In genomic region chr5:96209916-96210583, GRCm38 (mm10) we compare ENCODE assay signal across 8 mouse cellular contexts. TPM values are rescaled to one million over a fixed set of nuclear protein-coding genes. Genes with fewer than 3 reads are reported as not detected.
DNase-seq lines count a peak whose midpoint lies in the region; ATAC-seq and TF ChIP-seq lines count a peak whose summit lies in the region.

No protein-coding gene starts in this region.

- TF ChIP-seq POLR2A in bone marrow macrophage, adult 2 months (IDR thresholded peaks at IDR 0.05; ENCODE audit: borderline replicate concordance, low read depth, low read length), result peak; percentile 88; the same call in 1 of the 2 replicates
- TF ChIP-seq POLR2A in embryonic fibroblast, embryonic 13.5 days (IDR thresholded peaks at IDR 0.05; ENCODE audit: low read depth, low read length), result peak; percentile 88

- H3K9me3 ChIP-seq in kidney, embryonic 14.5 days (ENCODE audit: control insufficient read depth, low read length), result no peaks in the 10 kb centered on the region
- no peaks in the 10 kb centered on the region for H3K9me3 ChIP-seq in limb, embryonic 15.5 days

- H3K4me1 ChIP-seq in bone marrow macrophage, adult 2 months (ENCODE audit: control insufficient read depth, insufficient read depth, low read length), result peaks cover 26% of the 10 kb centered on the region
- H3K4me1 ChIP-seq in embryonic fibroblast, embryonic 13.5 days (ENCODE audit: control insufficient read depth, insufficient read depth, low read length), result peaks cover 4% of the 10 kb centered on the region; the same call in 1 of the 2 replicates
- peaks cover 15% of the 10 kb centered on the region for H3K4me1 ChIP-seq in kidney, embryonic 14.5 days (ENCODE audit: control insufficient read depth, insufficient read depth, low read length)
- peaks cover 7% of the 10 kb centered on the region for H3K4me1 ChIP-seq in limb, embryonic 15.5 days

- ATAC-seq in kidney, embryonic 14.5 days (ENCODE audit: low FRiP score, low TSS enrichment), result peak; percentile 95
- peak; percentile 90 for ATAC-seq in limb, embryonic 15.5 days (ENCODE audit: insufficient number of reproducible peaks, low FRiP score, low TSS enrichment, low read depth)

- peak overlapping the region; percentile 73 for H3K9ac ChIP-seq in kidney, embryonic 14.5 days (ENCODE audit: low read depth, low read length)
- peak overlapping the region; percentile 61 for H3K9ac ChIP-seq in limb, embryonic 15.5 days

- DNase-seq in A20 (ENCODE audit: low read depth, low spot score), result peak; percentile 96
- DNase-seq in heart, adult 9 months (ENCODE audit: low spot score in 2 of 2), result peak; percentile 90 to 94
- DNase-seq in monocyte, adult 2 months (ENCODE audit: low read depth in 1 of 2, low spot score in 2 of 2), result peak; percentile 84 to 91
- peak; percentile 90 to 92 for DNase-seq in spleen, postnatal 36 days (ENCODE audit: low spot score in 2 of 2)

- H3K27me3 ChIP-seq in kidney, embryonic 14.5 days (ENCODE audit: control insufficient read depth, insufficient read depth, low read length), result no peaks in the 10 kb centered on the region
- H3K27me3 ChIP-seq in limb, embryonic 15.5 days, result no peaks in the 10 kb centered on the region

- peak overlapping the region; percentile 78 for H3K4me2 ChIP-seq in kidney, embryonic 14.5 days (replicated peaks; ENCODE audit: low read depth, low read length)
- H3K4me2 ChIP-seq in limb, embryonic 15.5 days, result peak overlapping the region; percentile 63

- WGBS in kidney, embryonic 14.5 days, result under 1% methylated on average over 35 of the region's 35 CpGs
- under 1% methylated on average over 35 of the region's 35 CpGs for WGBS in limb, embryonic 15.5 days

- peak overlapping the region; percentile 78 for H3K27ac ChIP-seq in bone marrow macrophage, adult 2 months (ENCODE audit: insufficient read depth, low read depth, low read length)
- H3K27ac ChIP-seq in embryonic fibroblast, embryonic 13.5 days (ENCODE audit: insufficient read depth, low read length), result peak overlapping the region; percentile 65
- peak overlapping the region; percentile 85 for H3K27ac ChIP-seq in kidney, embryonic 14.5 days (ENCODE audit: low read depth, low read length)
- H3K27ac ChIP-seq in limb, embryonic 15.5 days, result peak overlapping the region; percentile 89

- peaks cover 8% of the 10 kb centered on the region for H3K36me3 ChIP-seq in kidney, embryonic 14.5 days (ENCODE audit: control insufficient read depth, insufficient read depth, low read length)
- H3K36me3 ChIP-seq in limb, embryonic 15.5 days, result peaks cover 10% of the 10 kb centered on the region

- TF ChIP-seq CTCF in bone marrow macrophage, adult 2 months (IDR thresholded peaks at IDR 0.05; ENCODE audit: low read depth, low read length), result no peak
- no peak for TF ChIP-seq CTCF in embryonic fibroblast, embryonic 13.5 days (IDR thresholded peaks at IDR 0.05; ENCODE audit: borderline replicate concordance, insufficient read depth, low read length)

- H3K4me3 ChIP-seq in bone marrow macrophage, adult 2 months (ENCODE audit: insufficient read depth, low read length), result peak overlapping the region; percentile 66
- peak overlapping the region; percentile 95 for H3K4me3 ChIP-seq in embryonic fibroblast, embryonic 13.5 days (ENCODE audit: insufficient read depth, low read length)
- H3K4me3 ChIP-seq in kidney, embryonic 14.5 days (ENCODE audit: low read length), result peak overlapping the region; percentile 92
- H3K4me3 ChIP-seq in limb, embryonic 15.5 days, result peak overlapping the region; percentile 75

RNA-seq across cellular contexts. Expression of gene Mrpl1, which starts 0.8 kb away (rescaled TPM):
- polyA plus RNA-seq in bone marrow macrophage, adult 2 months (2012; ENCODE audit: insufficient read depth, insufficient read length, missing spikeins), result 13.0 and 15.8 TPM in 2 replicates
- polyA plus RNA-seq in embryonic fibroblast, embryonic 13.5 days (2011; ENCODE audit: insufficient read length, low read depth, missing spikeins), result 14.4 TPM in 2 replicates
- polyA plus RNA-seq in kidney, embryonic 14.5 days (2014; fragmentation: Nextera tagmentation; extraction: Ambion mirVana), result 29.7 and 32.6 TPM in 2 replicates
- 18.9 and 19.0 TPM in 2 replicates for polyA plus RNA-seq in limb, embryonic 15.5 days (2015; fragmentation: Nextera tagmentation; extraction: Ambion mirVana)

RNA-seq across cellular contexts. Expression of gene Cnot6l, which starts 46.1 kb away (rescaled TPM):
- 52.3 and 54.2 TPM in 2 replicates for polyA plus RNA-seq in bone marrow macrophage, adult 2 months (2012; ENCODE audit: insufficient read depth, insufficient read length, missing spikeins)
- polyA plus RNA-seq in embryonic fibroblast, embryonic 13.5 days (2011; ENCODE audit: insufficient read length, low read depth, missing spikeins), result 54.9 and 65.6 TPM in 2 replicates
- polyA plus RNA-seq in kidney, embryonic 14.5 days (2014; fragmentation: Nextera tagmentation; extraction: Ambion mirVana), result 27.7 and 33.8 TPM in 2 replicates
- 20.6 and 24.3 TPM in 2 replicates for polyA plus RNA-seq in limb, embryonic 15.5 days (2015; fragmentation: Nextera tagmentation; extraction: Ambion mirVana)

Comparison
In these comparisons a context has a peak if more than half of its experiments do, and no peak if none do; other contexts are left out.
1. Peak in every context shown above with its lines: DNase-seq, ATAC-seq, H3K4me3 ChIP-seq and H3K27ac ChIP-seq.